Mouse (Mus musculus) brain, embryonic 14.5 days (tissue): ENCODE measurements around the gene Hyal2. TPM values are rescaled to one million over a fixed set of nuclear protein-coding genes. Genes with fewer than 3 reads are reported as not detected.

ENCODE experiments used
- DNase-seq: peaks from one replicate; pipeline ENCODE4 v3.0.0-alpha.2; 2011; ENCODE audit warnings: low read depth
- CTCF ChIP-seq: fragments of 200-500 bp; IDR thresholded peaks from 2 replicates; pipeline ENCODE4 v1.5.1; 2012; ENCODE audit warnings: inconsistent platforms, mild to moderate bottlenecking, moderate library complexity, borderline replicate concordance; ENCODE audit not compliant: insufficient read depth, insufficient read length; ENCODE audit errors: extremely low read depth
- POLR2A ChIP-seq: fragments of 200-500 bp; IDR thresholded peaks from 2 replicates; pipeline ENCODE4 v1.6.1; 2012; ENCODE audit warnings: mild to moderate bottlenecking, inconsistent platforms, borderline replicate concordance; ENCODE audit not compliant: poor library complexity, insufficient read depth, insufficient read length, severe bottlenecking; ENCODE audit errors: extremely low read depth
- polyA plus RNA-seq: library from polyadenylated mRNA; depleted of rRNA; stranded (reverse); fragments of >200 nt; gene quantifications from 2 replicates; pipeline ENCODE4 v1.2.3, GENCODE M21; 2012

Hyal2 gene
- polyA plus RNA-seq, 1 experiment, result 55.4 TPM

GRCm38 (mm10) chr9:107598385-107598784 is 30.6 kb downstream of the Hyal2 start:
- DNase-seq, result no peak

GRCm38 (mm10) chr9:107599433-107599832 is 31.7 kb downstream of the Hyal2 start:
- no peak for DNase-seq
- TF ChIP-seq POLR2A, result no peak

More at GRCm38 (mm10) chr9:107598385-107598784, 30.6 kb downstream of the Hyal2 start:
- TF ChIP-seq CTCF (no peak), POLR2A (no peak)

GRCm38 (mm10) chr9:107599842-107600241 is 32.1 kb downstream of the Hyal2 start:
- DNase-seq, result no peak
- TF ChIP-seq CTCF, result no peak

- no peak for DNase-seq
- TF ChIP-seq POLR2A (no peak), CTCF (no peak)
These were observed 33.0 kb downstream of the Hyal2 start for GRCm38 (mm10) chr9:107600745-107601144.

- no peak for TF ChIP-seq CTCF
- no peak for TF ChIP-seq POLR2A
- no peak for DNase-seq
These were observed 33.5 kb downstream of the Hyal2 start for GRCm38 (mm10) chr9:107601275-107601674.

GRCm38 (mm10) chr9:107602068-107602648 is 34.4 kb downstream of the Hyal2 start:
- TF ChIP-seq CTCF (peak; percentile 100), POLR2A (no peak)
- DNase-seq, result peak; percentile 94

GRCm38 (mm10) chr9:107603251-107603650 is 35.5 kb downstream of the Hyal2 start:
- TF ChIP-seq POLR2A (no peak), CTCF (no peak)
- DNase-seq, result no peak

- TF ChIP-seq POLR2A, result no peak
- no peak for TF ChIP-seq CTCF
- DNase-seq, result no peak
These were observed 37.4 kb downstream of the Hyal2 start for GRCm38 (mm10) chr9:107605041-107605661.

GRCm38 (mm10) chr9:107606591-107606990 is 38.8 kb downstream of the Hyal2 start:
- DNase-seq, result no peak
- no peak for TF ChIP-seq CTCF
- no peak for TF ChIP-seq POLR2A

- TF ChIP-seq CTCF, result no peak
- no peak for TF ChIP-seq POLR2A
- DNase-seq, result no peak
These were observed 39.3 kb downstream of the Hyal2 start for GRCm38 (mm10) chr9:107607036-107607435.

GRCm38 (mm10) chr9:107607653-107608245 is 40.0 kb downstream of the Hyal2 start:
- no peak for TF ChIP-seq CTCF
- DNase-seq, result no peak

- DNase-seq, result peak; percentile 46
- TF ChIP-seq POLR2A (no peak), CTCF (no peak)
These were observed 41.1 kb downstream of the Hyal2 start, which contains the start of gene Sema3b for GRCm38 (mm10) chr9:107608741-107609432. Sema3b (minus strand) TSS chr9:107609229.
